Mouse (Mus musculus) ovary, postnatal 14 days (tissue): Measurements from ENCODE around the gene Phactr1.

ENCODE experiments used
- DNase-seq: peaks from one replicate; pipeline ENCODE4 v3.0.0; 2022; ENCODE audit warnings: low spot score

The Phactr1 gene

DNA sequence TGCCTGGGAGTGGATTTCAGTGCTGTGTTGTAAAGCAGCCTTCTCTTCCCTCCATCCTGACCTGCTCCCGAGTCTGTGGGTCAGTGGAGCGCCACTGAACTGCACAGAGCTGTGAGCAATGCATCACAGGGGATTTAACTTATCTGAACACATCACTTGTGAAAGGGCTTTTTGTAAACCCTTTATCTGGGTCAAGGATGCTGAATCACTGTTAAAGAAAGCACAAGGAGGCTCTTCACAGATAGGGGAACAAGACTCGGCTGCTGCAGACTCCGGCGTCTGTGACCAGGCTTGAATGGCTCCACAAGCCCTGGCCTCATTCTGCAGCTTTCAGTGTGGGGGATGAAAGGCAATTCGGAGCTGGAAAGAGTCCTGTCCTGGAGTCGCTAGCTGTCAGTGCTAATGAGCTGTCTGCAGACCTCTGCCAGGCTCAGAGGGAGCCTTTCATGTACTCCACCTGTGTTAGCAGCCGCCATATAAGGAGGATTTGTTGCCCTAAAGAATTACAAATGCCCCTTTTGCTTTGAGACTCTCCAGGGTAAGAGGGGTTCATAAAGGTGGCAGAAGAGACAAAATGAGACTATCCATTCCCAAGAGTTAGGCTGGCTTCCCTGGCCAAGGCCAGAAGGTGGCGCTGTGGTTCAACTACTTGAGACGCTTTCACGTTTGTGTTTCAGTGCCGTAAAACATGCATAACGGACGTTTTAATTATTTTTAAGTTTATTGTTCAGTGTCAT, 502.2 kb downstream of the Phactr1 start:
- peak; percentile 82 for DNase-seq

DNA sequence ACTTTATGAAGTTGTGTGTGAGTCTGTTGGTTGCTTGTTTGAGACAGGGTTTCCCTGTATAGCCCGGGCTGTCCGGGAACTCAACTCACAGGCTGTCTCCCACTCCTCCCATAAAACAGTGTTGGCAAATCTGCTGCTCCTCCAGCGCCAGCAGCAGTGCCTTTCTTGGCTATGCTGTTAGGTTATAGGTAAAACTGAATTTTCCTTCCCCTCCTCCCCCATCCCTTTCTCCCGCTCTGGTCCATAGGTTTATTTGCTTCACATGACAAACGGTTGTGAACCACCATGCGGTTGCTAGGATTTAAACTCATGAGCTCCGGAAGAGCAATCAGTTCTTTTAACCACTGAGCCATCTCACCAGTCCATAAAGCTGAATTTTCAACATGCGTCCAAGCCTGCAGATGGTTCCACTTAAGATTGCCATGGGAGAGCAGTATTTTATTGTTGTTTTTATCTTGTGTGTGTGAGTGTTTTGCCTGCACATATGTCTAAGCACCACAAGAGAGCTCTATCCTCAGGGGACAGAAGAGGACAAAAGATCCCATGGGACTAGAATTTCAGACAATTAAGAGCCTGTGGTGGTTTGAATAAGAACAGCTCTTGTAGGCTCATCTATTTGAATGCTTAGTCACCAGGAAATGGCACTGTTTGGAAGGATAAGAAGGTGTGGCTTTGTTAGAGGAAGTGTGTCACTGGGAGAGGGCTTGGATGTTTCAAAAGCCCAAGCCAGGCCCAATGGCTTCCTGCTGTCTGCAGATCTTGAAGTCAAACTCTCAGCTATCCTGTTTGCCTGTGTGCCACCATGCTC, 503.0 kb downstream of the Phactr1 start:
- DNase-seq = no peak

DNA sequence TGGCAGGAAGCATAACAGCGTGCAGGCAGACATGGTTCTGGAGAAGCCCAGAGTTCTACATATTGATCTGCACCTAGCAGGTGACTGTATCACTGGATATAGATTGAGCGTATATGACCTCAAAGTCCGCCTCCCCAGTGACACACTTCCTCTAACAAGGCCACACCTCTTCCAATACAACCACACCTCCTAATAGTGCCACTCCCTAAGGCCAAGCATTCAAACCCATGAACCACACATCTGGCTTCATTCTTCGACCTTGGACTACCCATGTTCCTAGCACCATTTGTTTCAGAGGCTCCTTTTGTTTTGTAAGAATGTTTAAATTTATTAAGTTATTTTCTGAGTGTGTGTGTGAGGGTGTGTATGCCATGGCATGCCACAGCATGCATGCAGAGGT, 507.3 kb downstream of the Phactr1 start:
- no peak for DNase-seq
